8 mouse cellular contexts compared by ENCODE assay signal in genomic region chr6:86793957-86794356, GRCm38 (mm10). TPM values are rescaled to one million over a fixed set of nuclear protein-coding genes. Genes with fewer than 3 reads are reported as not detected.
A peak's percentile ranks its signal among the peaks of the same experiment; 100 is the strongest.
DNase-seq lines count a peak whose midpoint lies in the region; ATAC-seq and TF ChIP-seq lines count a peak whose summit lies in the region.

No protein-coding gene starts in this region.

- H3K4me1 ChIP-seq in lung, embryonic 14.5 days (ENCODE audit: insufficient read depth), result peaks cover 4% of the 10 kb centered on the region; the same call in 1 of the 2 replicates
- H3K4me1 ChIP-seq in embryonic fibroblast, embryonic 13.5 days (ENCODE audit: control insufficient read depth, insufficient read depth, low read length), result 0 out of 2 replicates have a peak, but pooled peaks cover 3% of the 10 kb centered on the region
- peaks cover 12% of the 10 kb centered on the region for H3K4me1 ChIP-seq in kidney, embryonic 15.5 days
- H3K4me1 ChIP-seq in neural tube, embryonic 13.5 days (replicated peaks), result peaks cover 16% of the 10 kb centered on the region

- ATAC-seq in lung, embryonic 14.5 days (ENCODE audit: insufficient read depth), result no peak
- no peak for ATAC-seq in kidney, embryonic 15.5 days (replicated peaks; ENCODE audit: low FRiP score)
- no peak for ATAC-seq in neural tube, embryonic 13.5 days (ENCODE audit: low read depth)
- no peak for ATAC-seq in granulocyte monocyte progenitor cell, adult 5-6 weeks (replicated peaks; ENCODE audit: poor library complexity, severe bottlenecking)

- H3K9me3 ChIP-seq in lung, embryonic 14.5 days (ENCODE audit: low read depth, low read length), result no peaks in the 10 kb centered on the region
- H3K9me3 ChIP-seq in kidney, embryonic 15.5 days (replicated peaks), result no peaks in the 10 kb centered on the region
- no peaks in the 10 kb centered on the region for H3K9me3 ChIP-seq in neural tube, embryonic 13.5 days

- H3K9ac ChIP-seq in lung, embryonic 14.5 days, result peak overlapping the region; percentile 79; the same call in 1 of the 2 replicates
- no peak overlapping the region for H3K9ac ChIP-seq in kidney, embryonic 15.5 days
- H3K9ac ChIP-seq in neural tube, embryonic 13.5 days, result no peak overlapping the region; the same call in 1 of the 2 replicates

- H3K36me3 ChIP-seq in lung, embryonic 14.5 days (ENCODE audit: insufficient read depth), result no peaks in the 10 kb centered on the region
- no peaks in the 10 kb centered on the region for H3K36me3 ChIP-seq in kidney, embryonic 15.5 days
- H3K36me3 ChIP-seq in neural tube, embryonic 13.5 days, result no peaks in the 10 kb centered on the region

- peak overlapping the region; percentile 96 for H3K4me2 ChIP-seq in lung, embryonic 14.5 days
- H3K4me2 ChIP-seq in kidney, embryonic 15.5 days, result peak overlapping the region; percentile 95
- peak overlapping the region; percentile 81 for H3K4me2 ChIP-seq in neural tube, embryonic 13.5 days

- H3K27me3 ChIP-seq in lung, embryonic 14.5 days (ENCODE audit: insufficient read depth, low read length), result 0 out of 2 replicates have a peak, but pooled peaks cover 3% of the 10 kb centered on the region
- peaks cover 29% of the 10 kb centered on the region for H3K27me3 ChIP-seq in kidney, embryonic 15.5 days
- H3K27me3 ChIP-seq in neural tube, embryonic 13.5 days, result peaks cover 40% of the 10 kb centered on the region

- no peak overlapping the region for H3K27ac ChIP-seq in lung, embryonic 14.5 days (ENCODE audit: low read depth)
- H3K27ac ChIP-seq in embryonic fibroblast, embryonic 13.5 days (ENCODE audit: insufficient read depth, low read length), result no peak overlapping the region
- H3K27ac ChIP-seq in kidney, embryonic 15.5 days, result no peak overlapping the region
- no peak overlapping the region for H3K27ac ChIP-seq in neural tube, embryonic 13.5 days (replicated peaks)

- TF ChIP-seq CTCF in lung, embryonic 14.5 days (IDR thresholded peaks at IDR 0.05; ENCODE audit: low read depth), result no peak
- no peak for TF ChIP-seq CTCF in embryonic fibroblast, embryonic 13.5 days (IDR thresholded peaks at IDR 0.05; ENCODE audit: borderline replicate concordance, insufficient read depth, low read length)

- 51% methylated on average over 5 of the region's 5 CpGs for WGBS in lung, embryonic 14.5 days
- 53% methylated on average over 5 of the region's 5 CpGs for WGBS in kidney, embryonic 15.5 days
- 45% methylated on average over 5 of the region's 5 CpGs for WGBS in neural tube, embryonic 13.5 days

- TF ChIP-seq POLR2A in embryonic fibroblast, embryonic 13.5 days (IDR thresholded peaks at IDR 0.05; ENCODE audit: low read depth, low read length), result no peak

- H3K4me3 ChIP-seq in lung, embryonic 14.5 days (ENCODE audit: low read depth, low read length), result peak overlapping the region; percentile 73
- peak overlapping the region; percentile 78; the same call in 1 of the 2 replicates for H3K4me3 ChIP-seq in embryonic fibroblast, embryonic 13.5 days (ENCODE audit: insufficient read depth, low read length)
- H3K4me3 ChIP-seq in kidney, embryonic 15.5 days (replicated peaks), result peak overlapping the region; percentile 77
- peak overlapping the region; percentile 45; the same call in 1 of the 2 replicates for H3K4me3 ChIP-seq in neural tube, embryonic 13.5 days

- DNase-seq in lung, embryonic 14.5 days, result no peak
- DNase-seq in lung, postnatal 25 days (ENCODE audit: low spot score), result no peak
- DNase-seq in MN1 (ENCODE audit: low spot score), result no peak
- no peak for DNase-seq in ovary, postnatal 10 days (ENCODE audit: low spot score)

RNA-seq across cellular contexts. Expression of gene Anxa4, which starts 0.6 kb away (rescaled TPM):
- 90.4 and 100 TPM in 2 replicates for polyA plus RNA-seq in lung, embryonic 14.5 days (2014; fragmentation: Nextera tagmentation; extraction: Ambion mirVana)
- polyA plus RNA-seq in embryonic fibroblast, embryonic 13.5 days (2011; ENCODE audit: insufficient read length, low read depth, missing spikeins), result 87.3 and 105 TPM in 2 replicates
- polyA plus RNA-seq in kidney, embryonic 15.5 days (2015; fragmentation: Nextera tagmentation; extraction: Ambion mirVana), result 40.0 and 43.8 TPM in 2 replicates
- polyA plus RNA-seq in neural tube, embryonic 13.5 days (2015; fragmentation: Nextera tagmentation; extraction: Ambion mirVana), result 5.2 and 6.8 TPM in 2 replicates
- total RNA-seq in granulocyte monocyte progenitor cell, adult 5-6 weeks (2014; fragmentation: Nextera tagmentation), result 11.9 and 16.4 TPM in 2 replicates
- total RNA-seq in granulocyte monocyte progenitor cell, adult 5-6 weeks (2017), result 16.4 and 17.7 TPM in 2 replicates

RNA-seq across cellular contexts. Expression of gene Aak1, which starts 55.4 kb away (rescaled TPM):
- polyA plus RNA-seq in lung, embryonic 14.5 days (2014; fragmentation: Nextera tagmentation; extraction: Ambion mirVana), result 18.3 and 20.7 TPM in 2 replicates
- 66.8 and 73.3 TPM in 2 replicates for polyA plus RNA-seq in embryonic fibroblast, embryonic 13.5 days (2011; ENCODE audit: insufficient read length, low read depth, missing spikeins)
- polyA plus RNA-seq in kidney, embryonic 15.5 days (2015; fragmentation: Nextera tagmentation; extraction: Ambion mirVana), result 12.1 and 13.5 TPM in 2 replicates
- polyA plus RNA-seq in neural tube, embryonic 13.5 days (2015; fragmentation: Nextera tagmentation; extraction: Ambion mirVana), result 37.3 and 42.7 TPM in 2 replicates
- total RNA-seq in granulocyte monocyte progenitor cell, adult 5-6 weeks (2014; fragmentation: Nextera tagmentation), result 28.2 and 40.2 TPM in 2 replicates
- total RNA-seq in granulocyte monocyte progenitor cell, adult 5-6 weeks (2017), result 6.5 and 6.7 TPM in 2 replicates
